Mouse (Mus musculus): ENCODE results near the gene Psma5. TPM values are rescaled to one million over a fixed set of nuclear protein-coding genes. Genes with fewer than 3 reads are reported as not detected.
"Not testable (repeated sequence)": the region's sequence is repeated elsewhere in the genome, so short reads cannot be mapped to it uniquely, and the experiment has no call there.

Gene Psma5
- polyA plus RNA-seq, 1 experiment from 2014 or later, result 263 TPM

- Histone ChIP-seq H3K4me2 (replicated peaks) (peak within 1 kb of the TSS; percentile 62), H3K4me3 (peak within 1 kb of the TSS; percentile 49), H3K36me3 (no peaks in the 10 kb centered on the region), H3K27ac (no peak within 1 kb of the TSS), H3K9ac (peak within 1 kb of the TSS; percentile 33), H3K4me1 (peaks cover 13% of the 10 kb centered on the region; the same call in 1 of the 2 replicates), H3K9me3 (no peaks in the 10 kb centered on the region), H3K27me3 (peaks cover 44% of the 10 kb centered on the region)
- 3% methylated on average over 44 of the region's 44 CpGs for WGBS
- ATAC-seq (ENCODE audit: insufficient number of reproducible peaks, insufficient read depth, low FRiP score, low TSS enrichment), result 0 out of 2 replicates have a peak, but pooled peaks have one; percentile 67
These were observed 30.0 kb upstream of the Psma5 start, which contains the start of gene Sypl2 for GRCm38 (mm10) chr3:108226558-108227350. Gene Sypl2, minus strand, starts transcription at chr3:108226648.

- Histone ChIP-seq H3K27me3 (peaks cover 44% of the 10 kb centered on the region), H3K4me1 (peaks cover 13% of the 10 kb centered on the region; the same call in 1 of the 2 replicates), H3K9ac (no peak overlapping the region), H3K4me2 (replicated peaks) (peak overlapping the region; percentile 62), H3K9me3 (no peaks in the 10 kb centered on the region), H3K36me3 (no peaks in the 10 kb centered on the region), H3K27ac (no peak overlapping the region), H3K4me3 (peak overlapping the region; percentile 49; the same call in 1 of the 2 replicates)
- WGBS, result 77% methylated on average over 2 of the region's 2 CpGs
- ATAC-seq (ENCODE audit: insufficient number of reproducible peaks, insufficient read depth, low FRiP score, low TSS enrichment), result no peak
These were observed 29.2 kb upstream of the Psma5 start for GRCm38 (mm10) chr3:108227521-108227920.

GRCm38 (mm10) chr3:108231646-108232045 lies 25.1 kb upstream of the Psma5 start:
- Histone ChIP-seq H3K4me1 (0 out of 2 replicates have a peak, but pooled peaks cover 4% of the 10 kb centered on the region), H3K27ac (no peak overlapping the region), H3K9ac (no peak overlapping the region), H3K9me3 (no peaks in the 10 kb centered on the region), H3K4me2 (replicated peaks) (no peak overlapping the region), H3K4me3 (no peak overlapping the region), H3K27me3 (peaks cover 12% of the 10 kb centered on the region), H3K36me3 (no peaks in the 10 kb centered on the region)
- 75% methylated on average over 4 of the region's 4 CpGs for WGBS
- no peak for ATAC-seq (ENCODE audit: insufficient number of reproducible peaks, insufficient read depth, low FRiP score, low TSS enrichment)

GRCm38 (mm10) chr3:108237474-108238102 lies 19.1 kb upstream of the Psma5 start:
- WGBS, result 80% methylated on average over 4 of the region's 4 CpGs
- not testable (repeated sequence) for H3K4me2 ChIP-seq (replicated peaks); H3K27ac ChIP-seq; H3K36me3 ChIP-seq; H3K4me1 ChIP-seq; H3K9me3 ChIP-seq; H3K4me3 ChIP-seq; H3K27me3 ChIP-seq; ATAC-seq (ENCODE audit: insufficient number of reproducible peaks, insufficient read depth, low FRiP score, low TSS enrichment); H3K9ac ChIP-seq

DNA sequence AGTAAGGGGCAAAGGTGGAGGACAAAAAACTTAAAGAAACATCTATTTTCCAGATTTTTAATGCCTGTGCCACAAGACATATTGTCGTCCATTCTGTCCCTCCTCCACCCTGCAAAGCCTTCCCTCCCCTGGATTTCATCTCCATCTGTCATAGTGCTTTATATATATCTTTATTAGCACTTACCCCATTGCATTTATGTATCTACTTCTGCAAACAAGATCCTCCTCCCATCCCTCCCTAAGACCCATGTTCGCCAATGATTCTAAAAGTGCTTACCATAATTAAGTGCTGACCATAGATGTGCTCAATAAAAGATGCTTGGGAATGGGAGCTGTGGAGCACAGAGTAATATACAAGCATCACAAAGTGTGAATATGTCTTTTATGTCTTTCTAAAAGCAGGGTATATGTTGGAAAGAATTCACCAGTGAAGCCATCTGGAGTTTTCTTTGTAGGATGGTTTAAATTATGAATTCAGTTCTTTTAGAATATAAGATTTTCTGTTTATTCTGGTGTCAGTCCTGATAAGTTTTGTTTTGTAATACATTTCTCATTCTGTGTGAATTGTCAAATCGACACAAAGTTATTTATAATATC lies 15.4 kb upstream of the Psma5 start:
- WGBS, result 85% methylated on average over 3 of the region's 3 CpGs
- Histone ChIP-seq H3K27me3 (no peaks in the 10 kb centered on the region), H3K4me1 (no peaks in the 10 kb centered on the region), H3K36me3 (no peaks in the 10 kb centered on the region), H3K9me3 (no peaks in the 10 kb centered on the region), H3K4me3 (no peak overlapping the region), H3K4me2 (replicated peaks) (no peak overlapping the region), H3K9ac (no peak overlapping the region), H3K27ac (no peak overlapping the region)
- no peak for ATAC-seq (ENCODE audit: insufficient number of reproducible peaks, insufficient read depth, low FRiP score, low TSS enrichment)

- Histone ChIP-seq H3K4me3 (no peak overlapping the region), H3K4me1 (no peaks in the 10 kb centered on the region), H3K36me3 (no peaks in the 10 kb centered on the region), H3K9ac (no peak overlapping the region), H3K27ac (no peak overlapping the region), H3K4me2 (replicated peaks) (no peak overlapping the region), H3K9me3 (no peaks in the 10 kb centered on the region), H3K27me3 (no peaks in the 10 kb centered on the region)
- 91% methylated on average over 2 of the region's 2 CpGs for WGBS
- no peak for ATAC-seq (ENCODE audit: insufficient number of reproducible peaks, insufficient read depth, low FRiP score, low TSS enrichment)
These were observed 9.9 kb upstream of the Psma5 start for GRCm38 (mm10) chr3:108246857-108247256.

- ATAC-seq (ENCODE audit: insufficient number of reproducible peaks, insufficient read depth, low FRiP score, low TSS enrichment), result no peak
- H3K4me3 ChIP-seq, result peak overlapping the region; percentile 99
- no peak overlapping the region for H3K27ac ChIP-seq
- H3K9ac ChIP-seq, result peak overlapping the region; percentile 94
- 79% methylated on average over 3 of the region's 3 CpGs for WGBS
- peaks cover 10% of the 10 kb centered on the region for H3K36me3 ChIP-seq
- H3K27me3 ChIP-seq, result no peaks in the 10 kb centered on the region
- peak overlapping the region; percentile 83 for H3K4me2 ChIP-seq (replicated peaks)
- peaks cover 16% of the 10 kb centered on the region for H3K4me1 ChIP-seq
- H3K9me3 ChIP-seq, result no peaks in the 10 kb centered on the region
These were observed 1.2 kb downstream of the Psma5 start for GRCm38 (mm10) chr3:108257831-108258500.

GRCm38 (mm10) chr3:108259319-108259718 lies 2.6 kb downstream of the Psma5 start:
- no peak for ATAC-seq (ENCODE audit: insufficient number of reproducible peaks, insufficient read depth, low FRiP score, low TSS enrichment)
- no peak overlapping the region for H3K27ac ChIP-seq
- no peaks in the 10 kb centered on the region for H3K9me3 ChIP-seq
- no peak overlapping the region for H3K9ac ChIP-seq
- peaks cover 16% of the 10 kb centered on the region for H3K4me1 ChIP-seq
- H3K27me3 ChIP-seq, result no peaks in the 10 kb centered on the region
- no peak overlapping the region for H3K4me2 ChIP-seq (replicated peaks)
- 80% methylated on average over 3 of the region's 3 CpGs for WGBS
- peaks cover 15% of the 10 kb centered on the region for H3K36me3 ChIP-seq
- H3K4me3 ChIP-seq, result no peak overlapping the region

DNA sequence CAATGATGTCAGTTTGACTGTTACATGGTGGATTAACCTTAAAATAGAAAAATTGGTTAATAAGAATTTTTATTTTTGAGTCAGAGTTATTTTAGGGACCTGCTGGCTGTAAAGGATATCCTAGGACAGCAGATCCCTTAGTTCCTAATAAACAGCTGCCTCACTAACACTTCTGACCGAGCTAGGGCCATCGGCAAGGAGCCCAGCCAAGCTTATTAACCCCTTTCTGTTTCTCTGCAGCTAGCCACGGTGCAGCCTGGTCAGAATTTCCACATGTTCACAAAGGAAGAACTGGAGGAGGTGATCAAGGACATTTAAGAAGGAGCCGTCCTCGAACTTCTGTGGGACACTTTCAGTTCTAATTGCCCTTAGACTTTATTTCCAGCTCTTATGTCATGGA lies 22.8 kb downstream of the Psma5 start:
- not testable (repeated sequence) for H3K9ac ChIP-seq; H3K27me3 ChIP-seq; ATAC-seq (ENCODE audit: insufficient number of reproducible peaks, insufficient read depth, low FRiP score, low TSS enrichment); H3K4me2 ChIP-seq (replicated peaks); H3K27ac ChIP-seq; H3K4me3 ChIP-seq; H3K9me3 ChIP-seq; H3K4me1 ChIP-seq
- 77% methylated on average over 5 of the region's 5 CpGs for WGBS
- peaks cover 34% of the 10 kb centered on the region for H3K36me3 ChIP-seq

DNA sequence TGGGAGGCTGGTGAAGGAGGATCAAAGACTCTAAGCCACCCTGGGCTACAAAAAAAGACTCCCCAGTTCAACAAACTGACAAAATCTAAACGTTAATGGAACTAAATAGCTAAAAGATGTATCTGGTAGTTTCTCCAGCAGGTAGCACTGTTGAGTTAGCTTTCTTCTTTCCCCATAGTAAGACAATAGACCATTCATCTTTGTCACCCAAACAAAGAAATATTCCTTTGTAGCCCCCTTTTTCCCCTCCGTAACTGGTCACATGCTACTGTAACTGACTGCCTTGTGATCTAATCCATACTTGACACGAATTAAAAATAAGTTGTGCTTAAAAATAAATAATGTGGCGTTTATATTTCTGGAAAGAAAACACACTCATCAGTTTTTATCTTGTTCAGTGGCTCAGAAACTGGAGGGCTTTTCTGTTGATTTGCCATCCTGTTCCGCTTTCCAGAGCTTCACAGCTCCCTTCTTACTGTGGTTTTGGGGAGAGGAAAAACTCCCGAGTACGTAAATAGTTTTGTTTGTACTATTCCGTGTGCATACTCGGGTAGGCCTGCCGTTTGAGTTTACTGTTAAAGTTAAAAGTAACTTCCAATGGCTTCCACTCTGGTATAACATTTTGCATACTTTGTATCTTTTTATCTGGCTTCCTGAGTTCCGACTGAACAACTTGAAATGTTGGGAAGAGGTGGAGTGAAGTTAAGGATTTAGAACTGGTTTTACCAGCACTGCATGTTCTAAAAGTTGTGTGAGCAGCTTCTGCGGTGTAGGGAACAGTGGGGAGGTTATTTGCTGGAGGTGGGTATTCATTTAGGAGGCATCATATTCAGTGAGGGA lies 25.9 kb downstream of the Psma5 start:
- no peak for ATAC-seq (ENCODE audit: insufficient number of reproducible peaks, insufficient read depth, low FRiP score, low TSS enrichment)
- no peaks in the 10 kb centered on the region for H3K27me3 ChIP-seq
- peak overlapping the region; percentile 89 for H3K27ac ChIP-seq
- H3K36me3 ChIP-seq, result peaks cover 8% of the 10 kb centered on the region; the same call in 1 of the 2 replicates
- peaks cover 29% of the 10 kb centered on the region for H3K4me1 ChIP-seq
- H3K9ac ChIP-seq, result 0 out of 2 replicates have a peak overlapping the region, but pooled peaks have one; percentile 55
- H3K4me2 ChIP-seq (replicated peaks), result peak overlapping the region; percentile 94
- H3K4me3 ChIP-seq, result peak overlapping the region; percentile 85; the same call in 1 of the 2 replicates
- H3K9me3 ChIP-seq, result no peaks in the 10 kb centered on the region
- 25% methylated on average over 12 of the region's 12 CpGs for WGBS

DNA sequence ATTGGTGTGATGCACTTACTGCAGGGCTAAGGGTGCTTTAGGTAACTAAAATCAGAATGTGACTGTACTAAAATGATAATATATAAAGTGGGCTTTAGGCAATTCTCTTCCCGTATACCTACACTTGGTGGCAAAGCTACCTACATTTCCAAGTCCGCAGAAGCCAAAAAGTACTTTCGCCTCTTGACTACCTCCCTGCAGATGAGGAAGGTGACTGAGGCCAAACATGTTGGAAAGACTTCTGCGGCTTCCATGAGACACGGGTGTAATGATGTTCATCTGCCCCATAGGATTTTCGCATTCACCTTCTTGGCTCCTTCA lies 26.5 kb downstream of the Psma5 start:
- peak overlapping the region; percentile 55 for H3K9ac ChIP-seq
- no peaks in the 10 kb centered on the region for H3K9me3 ChIP-seq
- H3K4me1 ChIP-seq, result peaks cover 35% of the 10 kb centered on the region
- no peaks in the 10 kb centered on the region for H3K27me3 ChIP-seq
- peaks cover 5% of the 10 kb centered on the region; the same call in 1 of the 2 replicates for H3K36me3 ChIP-seq
- WGBS, result 15% methylated on average over 6 of the region's 6 CpGs
- peak overlapping the region; percentile 89 for H3K27ac ChIP-seq
- ATAC-seq (ENCODE audit: insufficient number of reproducible peaks, insufficient read depth, low FRiP score, low TSS enrichment), result no peak
- peak overlapping the region; percentile 94 for H3K4me2 ChIP-seq (replicated peaks)
- peak overlapping the region; percentile 85 for H3K4me3 ChIP-seq
